Mouse (Mus musculus): ENCODE data around the gene Zfp108.
"Not testable (repeated sequence)": the region's sequence is repeated elsewhere in the genome, so short reads cannot be mapped to it uniquely, and the experiment has no call there.

Zfp108 gene

DNA sequence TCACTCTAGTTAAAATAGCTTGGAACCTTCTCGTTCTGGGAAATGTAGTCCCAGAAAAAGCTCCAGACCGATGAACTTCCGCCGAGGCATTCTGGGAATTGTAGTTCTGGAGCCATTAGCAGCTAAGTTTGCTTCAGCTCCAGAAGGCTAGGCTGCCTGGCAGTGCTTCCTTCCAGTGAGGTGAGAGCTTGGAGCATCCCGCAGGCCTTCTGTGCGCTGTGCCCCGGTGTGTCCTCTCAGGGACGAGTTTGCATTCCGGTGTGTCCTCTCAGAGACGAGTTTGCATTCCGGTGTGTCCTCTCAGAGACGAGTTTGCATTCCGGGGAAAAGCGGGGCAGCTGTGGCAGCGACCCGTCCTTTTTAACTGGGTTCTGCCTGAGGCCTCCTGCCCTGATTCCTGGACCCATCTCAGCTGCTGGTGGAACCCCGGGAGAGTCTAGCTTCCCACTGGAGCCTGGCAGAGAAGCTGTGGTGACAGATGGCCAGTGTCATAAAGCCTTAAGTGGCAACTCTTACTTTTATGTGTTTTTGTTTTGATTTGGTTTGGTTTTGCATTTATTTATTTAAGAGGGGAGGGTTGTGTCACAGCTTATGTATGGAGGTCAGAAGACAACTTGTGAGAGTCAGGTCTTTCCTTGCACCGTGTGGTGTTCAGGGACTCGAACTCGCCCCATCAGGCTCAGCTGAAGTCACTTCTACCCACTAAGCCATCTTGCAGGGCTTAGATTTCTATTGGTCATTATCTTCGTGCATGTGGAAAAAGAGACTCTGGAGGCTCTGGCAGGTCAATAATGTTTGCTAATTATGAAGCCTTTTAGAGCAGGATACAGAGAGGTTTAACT lies at the start of gene Zfp108:
TSS of gene Zfp108 (plus strand) at position 162 of the 842 bp plus-strand sequence.
- peak; percentile 85 to 88 for DNase-seq

DNA sequence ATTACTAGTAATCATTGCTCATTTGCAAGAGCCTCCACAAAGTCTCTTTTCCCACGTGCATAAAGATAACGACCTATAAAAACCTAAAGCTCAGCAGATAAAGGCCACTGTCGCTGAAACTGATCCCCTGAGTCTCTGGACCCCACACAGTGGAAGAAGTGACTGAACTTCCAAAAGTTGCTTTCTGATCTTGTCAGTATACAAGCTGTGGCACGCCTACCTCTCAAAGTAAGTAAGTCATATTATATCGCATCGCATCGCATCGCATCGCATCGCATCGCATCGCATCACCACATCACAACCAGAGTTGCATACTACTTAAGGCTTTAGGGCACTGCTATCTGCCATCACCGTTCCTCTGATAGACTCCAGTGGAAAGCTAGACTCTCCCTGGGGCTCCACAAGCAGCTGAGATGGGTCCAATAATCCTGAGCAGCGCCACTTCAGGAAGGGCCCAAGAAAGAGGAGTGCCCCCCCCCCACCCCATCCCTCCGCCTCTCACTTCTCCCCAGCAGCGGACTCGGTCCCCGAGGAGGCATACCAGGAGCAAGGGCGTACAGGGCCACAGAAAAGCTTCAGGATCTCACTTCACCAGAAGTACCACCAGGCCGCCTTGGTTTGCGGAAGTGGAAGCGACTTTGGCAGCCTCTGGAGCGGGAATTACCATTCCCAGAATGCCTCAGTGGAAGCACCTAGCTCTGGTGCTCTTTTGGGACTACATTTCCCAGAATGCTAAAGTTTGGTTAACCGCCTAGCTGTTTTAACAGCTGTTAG lies 46.9 kb upstream of the Zfp108 start:
- peak; percentile 71 to 76 for DNase-seq

DNA sequence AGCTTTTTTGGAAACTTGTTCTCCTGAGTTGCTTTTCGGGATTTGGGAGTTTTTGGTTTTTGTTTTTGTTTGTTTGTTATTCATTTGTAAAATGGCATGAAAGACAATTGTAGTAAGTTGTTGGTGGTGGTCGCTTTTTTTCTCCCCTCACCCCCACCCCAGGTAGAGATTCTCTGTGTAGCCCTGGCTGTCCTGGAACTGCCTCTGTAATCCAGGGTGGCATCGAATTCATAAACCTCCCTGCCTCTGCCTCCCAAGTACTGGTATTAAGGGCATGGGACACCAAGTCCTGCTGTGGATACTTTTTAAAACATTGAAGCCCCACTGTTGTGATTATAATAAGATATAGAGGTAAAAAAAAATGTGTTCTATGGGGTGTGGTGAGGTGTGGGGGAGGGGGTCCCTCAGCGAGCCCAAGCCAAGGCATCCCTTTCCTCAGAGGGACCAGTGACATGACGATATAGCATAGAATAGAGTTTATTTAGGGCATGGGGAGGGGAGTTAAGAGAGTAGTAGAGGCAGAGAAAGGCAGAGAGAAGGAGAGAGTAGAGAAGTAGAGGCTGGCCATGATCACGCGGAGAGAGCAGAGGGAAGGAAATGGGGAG lies 46.2 kb upstream of the Zfp108 start:
- no peak for DNase-seq

DNA sequence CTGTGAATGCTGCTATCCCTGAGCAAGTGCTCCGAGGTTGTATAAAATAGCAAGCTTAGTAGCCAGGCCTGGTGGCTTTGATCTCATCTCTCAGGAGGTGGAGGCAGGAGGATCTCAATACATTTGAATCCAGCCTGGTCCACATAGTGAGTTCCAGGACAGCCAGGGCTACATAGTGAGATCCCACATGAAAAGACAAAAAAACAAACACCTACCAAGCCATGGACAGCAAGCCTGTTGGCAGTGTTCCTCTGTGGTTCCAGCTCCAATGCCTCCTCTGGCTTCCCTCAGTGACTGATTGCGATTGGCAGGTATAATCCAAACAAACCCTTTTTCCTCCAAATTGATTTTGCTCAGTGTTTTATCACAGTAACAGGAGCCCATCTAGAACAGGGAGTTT lies 44.3 kb upstream of the Zfp108 start:
- no peak for DNase-seq

DNA sequence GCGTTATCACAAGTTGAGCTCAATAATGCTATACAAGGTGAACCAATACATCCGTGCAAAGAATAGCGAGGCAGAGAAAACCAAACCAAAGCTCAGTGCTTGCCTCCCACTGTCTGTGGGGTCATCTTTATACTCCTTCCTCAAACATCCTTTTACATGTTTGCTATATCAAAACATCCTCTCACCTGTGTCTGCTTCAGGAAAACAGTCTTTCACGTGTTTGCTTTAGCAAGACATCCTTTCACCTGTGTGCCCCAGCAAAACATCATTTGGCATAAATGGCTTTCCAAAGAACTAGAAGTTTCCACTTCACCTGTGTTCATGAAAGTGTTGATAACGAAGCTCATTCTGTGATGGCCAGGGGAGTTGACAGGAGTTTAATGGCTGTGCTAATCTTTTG lies 43.3 kb upstream of the Zfp108 start, which contains the start of gene Zfp111:
TSS of gene Zfp111 (minus strand) at position 101 of the 400 bp plus-strand sequence.
- no peak for DNase-seq

DNA sequence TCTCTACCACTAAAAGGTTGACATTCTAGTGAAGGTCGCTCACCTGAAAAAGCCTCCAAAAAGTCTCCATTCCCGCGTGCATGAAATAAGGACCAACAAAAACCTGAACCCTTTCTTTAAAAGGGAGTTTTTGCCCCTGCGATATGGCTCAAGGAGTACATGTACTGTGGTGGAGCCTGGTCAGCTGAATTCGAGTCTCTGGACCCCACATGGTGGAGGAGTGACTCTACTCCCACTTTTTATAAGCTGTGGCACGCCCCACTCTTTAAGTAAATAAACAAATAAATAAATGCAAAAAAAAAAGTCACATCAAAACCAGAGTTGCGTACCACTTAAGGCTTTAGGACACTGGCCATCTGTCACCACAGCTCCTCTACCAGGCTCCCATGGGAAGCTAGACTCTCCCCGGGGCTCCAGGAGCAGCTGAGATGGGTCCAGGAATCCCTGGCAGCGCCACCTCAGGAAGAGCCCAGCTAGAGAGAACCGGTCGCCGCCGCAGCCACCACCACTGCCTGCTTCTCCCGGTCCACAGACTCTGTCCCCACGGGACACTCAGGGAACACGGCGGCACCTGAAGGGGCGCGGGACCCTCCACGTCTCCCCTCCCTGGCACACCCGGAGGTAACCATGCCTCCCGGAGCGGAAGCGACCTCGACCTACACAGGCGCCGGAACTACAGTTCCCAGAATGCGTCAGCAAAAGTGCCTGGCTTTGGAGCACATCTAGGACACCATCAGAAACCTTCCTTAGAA lies 17.4 kb upstream of the Zfp108 start, which contains the start of gene Zfp109:
TSS of gene Zfp109 (minus strand) at position 521 of the 752 bp plus-strand sequence.
- DNase-seq: peak; percentile 68 to 69

DNA sequence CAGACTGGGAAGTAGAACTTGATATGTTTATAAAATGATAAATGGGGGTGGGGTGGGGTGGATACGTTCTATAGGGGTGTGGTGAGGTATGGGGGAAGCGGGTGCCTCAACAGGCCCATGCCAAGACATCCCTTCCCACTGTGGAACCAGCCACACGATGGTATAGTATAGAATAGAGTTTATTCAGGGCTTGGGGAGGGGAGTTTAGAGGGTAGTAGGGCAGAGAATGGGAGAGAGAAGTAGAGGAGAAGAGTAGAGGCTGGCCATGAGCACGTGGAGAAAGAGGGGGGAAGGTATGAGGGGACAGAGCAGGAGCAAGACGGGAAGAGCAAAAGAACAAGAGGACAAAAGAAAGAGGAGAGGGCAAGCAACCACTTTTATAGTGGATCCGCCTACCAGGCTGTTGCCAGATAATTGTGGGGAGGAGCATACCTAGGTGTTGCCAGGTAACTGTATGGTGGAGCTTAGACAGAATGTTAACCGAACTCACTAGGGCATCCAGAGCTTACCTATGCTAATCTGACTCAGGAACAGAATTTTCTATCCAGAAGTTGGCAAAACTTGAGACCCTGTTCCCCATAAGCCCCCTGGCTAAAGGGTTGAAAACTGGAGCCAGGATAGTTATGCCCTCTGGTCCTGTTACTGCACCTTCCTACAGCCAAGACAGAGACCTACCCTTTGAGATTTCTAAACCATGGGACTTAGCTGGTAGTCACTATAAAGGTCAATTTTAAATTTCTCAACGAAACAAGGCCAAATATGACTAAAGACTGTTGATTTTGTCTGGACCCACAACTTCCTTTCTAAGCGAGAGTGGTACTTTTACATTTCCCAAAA lies 597 bp upstream of the Zfp108 start:
- peak in 1 of 2 experiments; percentile 10 for DNase-seq

DNA sequence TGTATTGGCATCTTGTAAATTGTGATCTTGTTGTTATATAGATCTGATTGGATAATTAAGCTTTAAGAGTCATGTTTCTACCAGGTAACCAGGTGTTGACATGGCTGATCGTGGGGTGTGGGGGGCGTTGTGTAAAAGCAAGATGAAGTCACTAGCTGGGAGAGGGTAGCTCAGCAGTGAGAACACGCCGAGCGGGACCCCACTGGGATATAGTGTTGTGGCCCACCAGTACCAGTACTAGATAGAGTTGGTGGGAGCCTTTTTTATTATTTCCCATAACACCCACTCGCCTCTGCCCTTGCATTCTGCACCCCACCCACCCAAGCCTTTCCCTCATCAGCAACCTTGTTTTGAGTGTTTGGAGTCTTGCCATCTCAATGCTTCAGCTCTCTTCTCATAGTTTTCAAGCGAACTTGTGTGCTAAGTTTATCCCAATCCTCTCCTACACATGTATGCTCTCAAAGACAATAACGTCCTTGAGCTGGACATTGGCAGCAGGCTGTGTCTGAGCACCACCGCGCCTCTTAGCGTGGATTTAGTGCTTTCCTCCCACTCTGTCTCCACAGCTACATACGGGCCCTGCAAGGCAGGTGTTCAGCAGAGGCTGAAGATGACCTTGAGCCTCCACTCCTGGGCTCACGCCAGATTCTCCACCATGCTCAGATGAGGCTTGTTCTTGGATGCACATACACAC lies 4.9 kb downstream of the Zfp108 start:
- no peak for DNase-seq

DNA sequence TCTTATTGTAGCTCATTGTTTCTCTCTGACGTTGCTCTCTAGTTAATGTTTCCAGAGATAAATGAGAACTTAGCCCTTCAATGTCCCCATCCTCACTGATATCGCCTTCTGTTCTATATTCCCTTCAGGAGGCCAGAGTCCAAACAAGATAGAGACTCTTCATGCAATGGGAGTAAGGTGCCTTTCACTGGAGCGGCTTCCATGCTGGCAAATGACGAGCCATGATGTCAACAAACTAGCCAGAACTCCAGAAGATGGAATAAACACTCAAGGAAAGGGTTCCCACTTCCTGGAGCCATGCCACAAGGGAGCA lies 5.4 kb downstream of the Zfp108 start:
- no peak for DNase-seq

DNA sequence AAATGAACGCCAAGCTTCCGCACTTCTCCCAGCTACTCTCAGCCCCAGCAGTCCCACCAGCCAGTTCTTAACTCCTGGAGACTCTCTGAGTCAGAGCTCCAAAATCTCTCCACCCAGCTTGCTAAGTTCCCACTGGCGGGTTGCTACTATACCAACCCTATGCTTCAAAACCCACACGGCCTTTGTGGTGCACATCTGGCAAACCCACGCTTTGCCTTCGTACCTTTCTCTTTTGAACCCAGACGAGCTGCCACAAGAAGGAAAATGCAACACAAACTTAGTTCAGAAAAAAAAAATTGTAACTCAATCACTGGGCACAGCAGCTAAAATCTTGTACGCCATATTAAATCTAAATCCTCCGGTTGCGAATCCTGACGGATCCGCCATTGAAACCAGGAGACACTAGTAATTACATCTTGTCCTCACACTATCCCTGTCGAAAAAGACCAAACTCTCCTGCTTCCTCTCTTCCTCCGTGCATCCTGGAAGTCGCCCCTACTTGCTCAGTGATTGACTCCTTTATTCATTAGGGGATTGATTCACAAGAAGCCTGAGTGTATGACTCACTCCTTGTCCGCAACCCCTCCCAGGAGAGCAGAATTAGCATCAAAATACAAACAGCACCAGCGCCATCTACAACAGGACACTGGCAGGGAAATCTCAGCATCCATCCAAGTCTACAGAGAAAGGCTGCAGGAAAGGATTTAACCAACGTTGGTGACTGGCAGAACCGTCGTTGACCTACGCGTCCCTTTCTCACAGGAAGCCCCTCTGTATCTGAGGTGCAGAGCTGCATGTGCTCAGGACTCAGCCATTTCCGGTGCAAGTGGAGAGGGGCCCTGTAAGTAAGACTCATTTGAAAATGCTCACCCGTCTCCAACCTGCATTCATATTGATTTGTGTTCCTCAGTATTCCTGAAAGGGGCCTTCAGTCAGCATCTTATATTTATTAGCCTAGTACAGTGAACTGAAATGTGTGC lies 13.9 kb downstream of the Zfp108 start:
- DNase-seq: no peak

DNA sequence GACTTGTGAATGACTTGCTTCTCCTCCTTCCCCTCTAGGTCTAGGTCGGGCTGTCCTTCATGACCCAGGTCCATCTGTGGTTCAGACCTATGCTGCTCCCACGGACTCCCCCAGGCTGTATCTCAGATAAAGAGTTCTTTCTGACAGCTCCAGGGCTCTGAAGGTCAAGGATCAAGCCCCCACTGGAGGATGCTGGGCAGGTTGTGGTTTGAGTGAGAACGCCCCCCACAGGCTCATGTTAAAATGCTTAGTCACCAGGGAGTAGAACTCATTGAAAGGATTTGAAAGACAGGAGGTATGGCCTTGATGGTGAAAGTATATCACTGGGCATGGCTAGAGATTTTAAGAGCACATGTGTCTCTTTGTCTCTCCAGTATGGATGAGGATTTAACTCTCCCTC lies 14.7 kb downstream of the Zfp108 start:
- no peak for DNase-seq

DNA sequence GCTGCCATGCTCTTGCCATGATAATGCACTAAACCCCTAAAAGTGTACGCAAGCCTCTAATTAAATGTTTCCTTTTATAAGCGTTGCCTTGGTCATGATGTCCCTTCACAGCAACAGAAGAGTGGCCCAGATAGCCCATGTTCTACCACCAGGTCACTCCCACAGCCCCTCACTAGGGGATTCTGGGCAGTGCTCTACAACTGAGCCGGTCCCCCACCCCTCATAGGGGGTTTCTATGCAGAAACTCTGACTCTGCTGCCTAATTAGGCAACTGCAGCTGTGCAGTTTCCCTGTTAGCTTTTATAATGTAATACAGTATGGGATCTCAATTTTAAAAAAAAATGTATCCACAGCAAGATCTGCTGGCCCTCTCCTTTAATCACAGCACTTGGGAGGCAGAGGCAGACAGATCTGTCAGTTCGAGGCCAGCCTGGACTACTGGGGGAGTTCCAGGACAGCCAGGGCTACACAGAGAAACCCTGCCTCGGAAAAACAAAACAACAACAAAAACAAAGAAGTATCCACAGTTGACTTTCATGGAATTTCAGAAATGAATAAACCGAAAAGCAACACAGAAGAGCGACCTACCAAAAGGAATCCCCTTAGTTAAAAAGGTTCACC lies 15.2 kb downstream of the Zfp108 start:
- no peak for DNase-seq

DNA sequence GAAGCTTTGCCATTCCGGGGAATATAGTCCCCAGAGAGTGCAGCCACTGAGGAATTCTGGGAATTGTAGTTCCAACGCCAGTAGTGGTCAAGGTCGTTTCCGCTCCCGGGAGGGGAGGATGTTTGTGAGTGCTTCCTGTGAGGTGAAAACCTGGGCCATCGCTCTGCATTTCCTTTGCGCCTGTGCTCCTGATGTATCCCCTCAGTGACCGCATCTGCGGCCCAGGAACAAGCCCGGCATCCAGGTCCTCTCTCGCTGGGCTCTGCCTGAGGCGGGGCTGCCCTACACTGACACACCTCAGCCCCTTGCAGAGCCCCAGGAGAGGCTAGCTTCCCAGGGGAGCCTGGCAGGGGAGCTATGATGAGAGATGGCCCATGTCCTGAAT lies 15.7 kb downstream of the Zfp108 start, which contains the start of gene Zfp93:
TSS of gene Zfp93 (plus strand) at position 133 of the 385 bp plus-strand sequence.
- peak; percentile 80 to 83 for DNase-seq

DNA sequence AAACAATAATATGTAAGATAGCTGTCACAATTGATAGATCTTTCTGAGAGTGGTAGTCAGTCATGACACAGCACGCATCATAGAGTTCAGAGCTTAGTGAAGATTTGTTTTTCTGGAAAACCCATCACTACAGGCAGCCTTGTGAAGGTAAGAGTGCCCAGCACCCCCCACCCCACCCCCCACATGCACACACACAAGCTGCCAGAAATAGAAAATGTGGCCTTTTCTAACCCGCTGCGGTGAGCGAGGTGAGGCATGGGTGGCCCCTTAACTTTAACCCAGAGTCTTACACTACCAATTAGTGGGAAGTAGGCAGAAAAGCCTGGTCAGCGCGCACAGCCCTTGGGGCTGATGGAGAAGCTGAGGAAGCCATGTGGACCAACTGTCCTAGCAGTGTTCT lies 16.6 kb downstream of the Zfp108 start:
- no peak for DNase-seq

DNA sequence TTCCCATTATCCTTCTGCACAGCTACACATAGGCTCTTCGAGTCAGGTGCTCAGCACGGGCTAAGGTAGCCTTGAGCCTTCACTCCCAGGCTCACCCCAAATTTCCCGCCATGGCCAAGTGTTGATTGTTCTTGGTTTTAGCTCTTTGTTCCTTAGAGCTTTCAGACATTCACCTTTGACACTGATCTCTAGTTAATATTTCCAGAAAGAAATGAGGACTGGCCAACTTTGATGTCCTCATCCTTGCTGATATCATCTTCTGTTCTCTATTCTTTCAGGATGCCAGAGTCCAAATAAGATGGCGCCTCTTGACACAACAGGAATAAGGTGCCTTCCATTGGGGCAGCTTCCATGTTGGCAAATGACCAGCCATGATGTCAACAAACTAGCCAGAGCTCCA lies 19.9 kb downstream of the Zfp108 start:
- no peak for DNase-seq

DNA sequence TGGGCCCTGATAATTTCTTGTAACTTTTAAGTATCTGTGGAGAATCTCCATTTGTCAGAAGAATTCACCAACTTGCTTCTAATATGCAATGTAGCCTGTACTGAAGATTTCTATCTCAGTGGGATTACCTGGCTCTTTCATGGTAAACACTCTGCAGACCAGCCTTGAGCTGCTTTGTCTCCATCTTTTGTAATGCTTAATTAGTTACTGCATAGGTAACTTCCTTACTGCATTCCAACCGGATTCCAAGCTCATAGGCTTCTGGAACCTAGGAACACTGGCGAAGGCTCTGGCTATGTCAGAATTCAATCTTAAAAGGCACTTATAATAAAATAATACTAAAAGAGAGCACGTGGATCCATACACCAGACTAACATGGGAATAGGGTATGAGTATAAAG lies 24.2 kb downstream of the Zfp108 start:
- not testable (repeated sequence) for DNase-seq

DNA sequence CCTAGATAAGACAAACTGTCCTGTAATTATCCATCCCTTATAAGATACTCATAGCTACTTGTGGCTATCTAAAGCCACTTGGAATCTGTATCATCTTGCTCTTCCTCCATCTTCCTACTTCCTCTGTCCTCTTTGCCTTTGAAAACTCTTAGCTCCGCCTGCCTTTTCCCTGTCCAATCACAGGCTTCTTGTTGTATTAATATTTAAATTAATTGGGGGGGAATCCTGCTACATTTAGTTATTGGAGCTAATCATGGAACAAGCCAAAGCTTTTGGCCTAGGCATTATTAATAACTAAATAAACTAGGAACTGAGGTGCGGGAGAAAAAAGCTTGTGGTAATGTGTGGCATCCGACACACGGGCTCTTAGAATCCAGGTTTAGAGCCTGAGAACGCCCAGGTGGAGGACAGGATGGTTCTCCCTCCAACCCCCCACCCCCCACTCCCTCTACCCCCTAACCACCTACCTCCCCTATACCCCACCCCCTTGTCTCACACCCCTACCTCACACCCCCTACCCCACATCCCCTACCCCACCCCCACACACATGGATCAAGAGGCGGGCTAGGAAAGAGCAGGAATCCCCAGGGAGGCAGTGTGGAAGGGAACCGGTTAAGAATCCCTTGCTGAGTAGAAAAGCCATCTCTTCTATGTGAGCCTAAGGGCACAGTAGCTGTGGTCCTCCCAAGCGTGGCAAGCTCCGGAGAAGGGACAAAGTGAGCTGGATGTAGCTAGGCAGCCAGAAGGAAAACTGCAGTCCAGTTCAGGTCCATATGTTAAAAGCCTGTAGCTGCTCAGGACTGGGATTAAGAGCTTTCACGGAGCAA lies 25.6 kb downstream of the Zfp108 start:
- DNase-seq: no peak

DNA sequence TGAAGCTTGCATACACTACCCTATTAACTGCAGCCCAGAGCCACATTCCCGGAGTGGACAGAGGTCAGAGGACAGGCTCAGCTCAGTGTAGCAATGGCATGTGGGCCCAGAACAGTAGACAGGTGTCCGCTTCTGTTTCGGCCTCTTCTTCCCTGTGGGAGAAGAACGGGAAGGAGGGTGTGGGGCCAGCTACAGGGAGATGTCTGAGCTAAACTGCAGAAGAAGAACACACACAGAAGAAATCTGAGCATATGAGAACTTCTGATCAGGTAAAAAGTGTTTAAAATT lies 26.2 kb downstream of the Zfp108 start:
- no peak for DNase-seq

DNA sequence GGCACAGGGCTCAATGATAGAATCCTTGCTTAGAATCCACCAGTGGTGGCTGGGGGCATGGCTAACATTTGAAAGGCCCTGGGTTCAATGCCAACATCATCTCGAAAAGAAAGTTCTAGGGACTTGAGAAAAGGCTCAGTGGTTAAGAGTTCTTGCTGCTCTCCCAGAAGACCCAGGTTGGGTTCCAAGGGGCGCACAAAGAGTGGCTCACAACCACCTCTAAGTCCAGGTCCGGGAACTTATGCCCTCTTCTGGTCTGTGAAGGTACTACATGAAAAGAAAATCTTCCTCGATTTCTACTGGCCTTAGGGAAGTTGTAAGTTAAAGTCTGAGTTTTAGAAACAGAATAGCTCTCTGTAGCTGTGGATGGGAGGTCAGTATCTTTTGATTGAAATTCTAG lies 31.5 kb downstream of the Zfp108 start:
- no peak for DNase-seq
